Mouse (Mus musculus) lung, embryonic 14.5 days (tissue): ENCODE data around the gene Olfr469. TPM values are rescaled to one million over a fixed set of nuclear protein-coding genes. Genes with fewer than 3 reads are reported as not detected.

ENCODE experiments used
- ATAC-seq: fragments of 200-750 bp; cut with Nextera tagmentation; 2 replicates; pipeline ENCODE4 v1.8.0; 2017; ENCODE audit warnings: mild to moderate bottlenecking, moderate TSS enrichment, moderate library complexity; ENCODE audit not compliant: insufficient read depth
- DNase-seq: peaks from one replicate; pipeline ENCODE4 v3.0.0-alpha.2; 2015
- H3K27ac ChIP-seq: fragments of 300-500 bp; sonication (generic); 2 replicates; pipeline ENCODE4 v1.5.1; 2014; ENCODE audit warnings: low read depth, mild to moderate bottlenecking, moderate library complexity
- H3K27me3 ChIP-seq: fragments of 300-500 bp; sonication (generic); 2 replicates; pipeline ENCODE4 v1.6.1; 2014; ENCODE audit warnings: low read length, control low read depth; ENCODE audit not compliant: insufficient read depth
- H3K36me3 ChIP-seq: fragments of 300-500 bp; sonication (generic); 2 replicates; pipeline ENCODE4 v1.6.1; 2014; ENCODE audit warnings: control low read depth; ENCODE audit not compliant: insufficient read depth
- H3K4me1 ChIP-seq: fragments of 300-500 bp; sonication (generic); 2 replicates; pipeline ENCODE4 v1.6.1; 2014; ENCODE audit warnings: antibody characterized with exemption, control low read depth; ENCODE audit not compliant: insufficient read depth
- H3K4me2 ChIP-seq: fragments of 300-500 bp; sonication (generic); 2 replicates; pipeline ENCODE4 v1.6.1; 2014; ENCODE audit warnings: mild to moderate bottlenecking
- H3K4me3 ChIP-seq: fragments of 300-500 bp; sonication (generic); 2 replicates; pipeline ENCODE4 v1.5.1; 2014; ENCODE audit warnings: low read depth, low read length
- H3K9ac ChIP-seq: fragments of 300-500 bp; sonication (generic); 2 replicates; pipeline ENCODE4 v1.6.1; 2014
- H3K9me3 ChIP-seq: fragments of 300-500 bp; sonication (generic); 2 replicates; pipeline ENCODE4 v1.6.1; 2016; ENCODE audit warnings: low read depth, low read length, control low read depth
- CTCF ChIP-seq: IDR thresholded peaks from 2 replicates; pipeline ENCODE4 v1.5.1; 2016; ENCODE audit warnings: antibody characterized with exemption, low read depth
- WGBS: fragments of 180-500 bp; shearing (Covaris S2); extraction: QIAGEN DNeasy Blood & Tissue Kit; methylation state at CpG from one replicate; pipeline ENCODE4 v1.1.7; 2014; 5-methylcytosine and 5-hydroxymethylcytosine counted together
- polyA plus RNA-seq: library from polyadenylated mRNA; unstranded; fragments of >200 nt; fragmentation: Nextera tagmentation; extraction: Ambion mirVana; gene quantifications from 2 replicates; pipeline ENCODE4 v1.2.1, GENCODE M21; 2014

Gene Olfr469
- polyA plus RNA-seq, 1 experiment from 2014 or later = not detected

- 89% methylated on average over 2 of the region's 2 CpGs for WGBS
- Histone ChIP-seq H3K4me2 (no peak overlapping the region), H3K9me3 (no peaks in the 10 kb centered on the region), H3K27ac (no peak overlapping the region), H3K4me3 (no peak overlapping the region), H3K27me3 (no peaks in the 10 kb centered on the region), H3K4me1 (no peaks in the 10 kb centered on the region), H3K9ac (no peak overlapping the region), H3K36me3 (no peaks in the 10 kb centered on the region)
- no peak for DNase-seq
- TF ChIP-seq CTCF = no peak
- ATAC-seq = no peak
Measured at GRCm38 (mm10) chr7:107796500-107796899, 28.8 kb downstream of the Olfr469 start.

DNA sequence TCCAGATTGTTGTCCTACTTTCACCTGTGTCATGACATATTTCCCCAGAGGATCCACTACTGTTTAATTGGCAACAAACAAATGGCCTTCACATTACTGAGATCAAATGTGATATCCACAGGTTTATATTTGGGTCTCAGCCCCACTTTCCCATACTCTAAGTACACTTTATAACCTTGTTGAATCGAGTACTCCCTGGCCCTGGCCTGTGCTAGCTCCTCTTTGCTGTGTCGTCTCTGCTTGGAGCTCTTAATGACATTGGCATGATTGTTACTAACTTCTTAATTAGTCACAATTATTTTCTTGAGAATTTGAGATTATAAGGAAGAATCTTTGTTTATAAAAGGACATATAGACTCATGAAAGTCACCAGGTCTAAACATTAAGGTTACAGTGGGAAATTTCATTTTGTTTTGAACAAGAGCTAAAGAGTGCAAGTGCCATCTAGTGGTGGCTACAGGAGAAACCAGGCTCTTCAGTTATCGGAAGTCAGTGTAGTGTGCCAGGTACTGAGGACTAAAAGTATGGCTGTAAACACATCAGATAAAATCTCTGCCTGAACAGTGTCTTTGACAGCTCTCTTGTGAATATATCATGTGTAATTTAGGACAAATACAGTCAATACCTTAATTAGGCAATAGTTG, 37.2 kb downstream of the Olfr469 start:
- Histone ChIP-seq H3K27ac (no peak overlapping the region), H3K4me1 (no peaks in the 10 kb centered on the region), H3K27me3 (no peaks in the 10 kb centered on the region), H3K36me3 (no peaks in the 10 kb centered on the region), H3K4me3 (no peak overlapping the region), H3K9ac (no peak overlapping the region), H3K9me3 (no peaks in the 10 kb centered on the region), H3K4me2 (no peak overlapping the region)
- peak; percentile 66 for TF ChIP-seq CTCF
- WGBS = 46% methylated on average over 3 of the region's 3 CpGs
- DNase-seq (peak; percentile 61), ATAC-seq (no peak)

DNA sequence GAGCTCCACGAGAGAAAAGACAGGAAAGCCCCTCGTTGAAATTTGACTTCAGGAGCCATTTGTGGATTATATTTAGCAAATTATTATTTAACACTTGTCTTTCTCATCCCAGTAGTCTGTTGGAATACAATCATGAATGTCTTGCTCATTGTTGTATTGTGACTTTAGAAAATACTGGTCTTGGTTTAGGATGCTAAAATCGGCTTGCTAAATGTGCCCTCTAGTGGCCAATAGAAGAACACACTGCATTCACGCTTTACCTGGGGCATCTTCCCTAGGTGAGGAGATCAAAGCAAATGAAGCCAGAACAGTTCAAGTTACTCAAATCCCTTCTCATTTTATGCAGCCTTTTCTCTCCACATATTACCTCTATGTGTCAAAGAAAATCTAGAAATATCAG, 45.7 kb downstream of the Olfr469 start:
- H3K9ac ChIP-seq = no peak overlapping the region
- no peaks in the 10 kb centered on the region for H3K9me3 ChIP-seq
- H3K4me2 ChIP-seq = no peak overlapping the region

DNA sequence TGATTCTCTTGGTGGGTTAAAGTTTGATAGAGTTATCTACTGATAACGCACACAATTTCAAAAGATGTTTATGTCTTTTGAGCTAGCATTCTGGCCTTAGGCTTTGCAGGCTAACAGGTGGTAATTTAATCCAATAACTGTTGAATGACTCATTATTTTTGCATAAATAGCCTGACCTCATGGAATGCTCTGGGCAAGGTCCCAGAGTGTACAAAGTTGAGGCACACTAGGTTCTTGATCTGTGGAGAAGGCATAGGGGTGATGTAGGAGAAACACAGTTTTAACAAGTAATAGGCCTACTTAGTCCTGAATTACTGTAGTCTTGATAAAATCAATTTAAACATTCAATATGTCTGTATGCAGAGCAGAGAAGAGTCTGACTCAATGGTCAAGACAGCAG, 47.1 kb downstream of the Olfr469 start:
- no peak overlapping the region for H3K27ac ChIP-seq
- no peaks in the 10 kb centered on the region for H3K4me1 ChIP-seq
- no peak for TF ChIP-seq CTCF
- ATAC-seq (no peak), DNase-seq (no peak)
- no peak overlapping the region for H3K9ac ChIP-seq
- H3K4me3 ChIP-seq = no peak overlapping the region
- H3K9me3 ChIP-seq = no peaks in the 10 kb centered on the region
- 66% methylated on average over 1 of the region's 1 CpGs for WGBS
- no peaks in the 10 kb centered on the region for H3K36me3 ChIP-seq
- H3K4me2 ChIP-seq = no peak overlapping the region
- no peaks in the 10 kb centered on the region for H3K27me3 ChIP-seq

More for the DNA sequence above, 45.7 kb downstream of the Olfr469 start:
- H3K36me3 ChIP-seq = no peaks in the 10 kb centered on the region
- no peaks in the 10 kb centered on the region for H3K4me1 ChIP-seq
- WGBS = 38% methylated on average over 4 of the region's 4 CpGs
- no peak overlapping the region for H3K4me3 ChIP-seq
- H3K27ac ChIP-seq = no peak overlapping the region
- peak; percentile 77 for TF ChIP-seq CTCF
- no peaks in the 10 kb centered on the region for H3K27me3 ChIP-seq
- no peak for ATAC-seq
- peak; percentile 52 for DNase-seq

DNA sequence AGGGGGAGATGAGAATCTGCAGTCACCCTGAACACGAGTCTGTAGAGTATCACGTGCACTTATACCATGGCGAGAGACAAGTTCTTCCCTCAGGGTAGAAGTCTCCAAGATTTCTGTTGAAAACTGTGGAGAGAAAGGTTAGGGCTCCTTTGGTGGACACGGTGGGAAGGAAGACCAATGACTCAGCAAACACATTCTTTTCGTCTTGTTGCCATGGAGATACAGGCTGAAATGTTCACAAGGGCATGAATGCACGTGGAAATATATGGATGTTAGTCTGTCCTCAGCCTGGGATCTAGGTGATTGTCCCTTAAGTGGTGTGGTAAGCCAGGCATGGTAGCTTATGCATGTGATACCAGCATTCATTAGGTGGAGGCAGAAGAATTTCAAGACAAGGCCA, 54.5 kb downstream of the Olfr469 start:
- Histone ChIP-seq H3K9ac (no peak overlapping the region), H3K4me3 (no peak overlapping the region), H3K36me3 (no peaks in the 10 kb centered on the region), H3K4me2 (no peak overlapping the region), H3K9me3 (no peaks in the 10 kb centered on the region), H3K27me3 (no peaks in the 10 kb centered on the region), H3K27ac (no peak overlapping the region), H3K4me1 (no peaks in the 10 kb centered on the region)
- TF ChIP-seq CTCF = no peak
- 58% methylated on average over 6 of the region's 6 CpGs for WGBS
- ATAC-seq (no peak), DNase-seq (no peak)

Other genes starting within 250 kb of the Olfr469 start
- 5.4 and 5.7 TPM in 2 replicates for gene Ppfibp2, start 230.3 kb downstream of the Olfr469 start, polyA plus RNA-seq
- not detected in 2 replicates for gene 5330417H12Rik, start 200.4 kb downstream of the Olfr469 start, polyA plus RNA-seq
- 0.14 and 0.18 TPM in 2 replicates for gene Cyb5r2, start 67.5 kb downstream of the Olfr469 start, polyA plus RNA-seq
- gene Ovch2, start 24.3 kb downstream of the Olfr469 start, polyA plus RNA-seq = not detected in 2 replicates
- gene Olfr467, start 13.3 kb downstream of the Olfr469 start, polyA plus RNA-seq = not detected in 2 replicates
- not detected in 2 replicates for gene Olfr470, start 21.9 kb upstream of the Olfr469 start, polyA plus RNA-seq
- not detected in 2 replicates for gene Olfr472, start 72.4 kb upstream of the Olfr469 start, polyA plus RNA-seq
- gene Olfr473, start 104.9 kb upstream of the Olfr469 start, polyA plus RNA-seq = not detected in 2 replicates
- gene Olfr474, start 129.1 kb upstream of the Olfr469 start, polyA plus RNA-seq = not detected in 2 replicates
- gene Olfr476, start 139.3 kb upstream of the Olfr469 start, polyA plus RNA-seq = not detected in 2 replicates
- not detected in 2 replicates for gene Olfr477, start 161.2 kb upstream of the Olfr469 start, polyA plus RNA-seq
- gene Olfr478, start 208.4 kb upstream of the Olfr469 start, polyA plus RNA-seq = not detected in 2 replicates
- gene Olfr479, start 225.2 kb upstream of the Olfr469 start, polyA plus RNA-seq = not detected in 2 replicates
- gene Olfr480, start 241.8 kb upstream of the Olfr469 start, polyA plus RNA-seq = not detected in 2 replicates